Mouse (Mus musculus) liver, postnatal 0 days (tissue): ENCODE measurements around the gene Tgm1. TPM values are rescaled to one million over a fixed set of nuclear protein-coding genes. Genes with fewer than 3 reads are reported as not detected.
"Not testable (repeated sequence)": the region's sequence is repeated elsewhere in the genome, so short reads cannot be mapped to it uniquely, and the experiment has no call there.

ENCODE experiments used
- ATAC-seq: fragments of 200-750 bp; cut with Nextera tagmentation; 2 replicates; pipeline ENCODE4 v1.8.0; 2017; ENCODE audit warnings: mild to moderate bottlenecking, moderate library complexity
- DNase-seq: peaks from one replicate; pipeline ENCODE4 v3.0.0-alpha.2; 2016
- H3K27ac ChIP-seq: fragments of 300-500 bp; sonication (generic); 2 replicates; pipeline ENCODE4 v1.5.1; 2014; ENCODE audit warnings: antibody characterized with exemption, moderate library complexity, mild to moderate bottlenecking, low read depth
- H3K27me3 ChIP-seq: fragments of 300-500 bp; sonication (generic); 2 replicates; pipeline ENCODE4 v1.6.1; 2014; ENCODE audit warnings: low read length, control low read depth, mixed read lengths; ENCODE audit not compliant: insufficient read depth
- H3K36me3 ChIP-seq: fragments of 300-500 bp; sonication (generic); replicated peaks from 2 replicates; pipeline ENCODE4 v1.6.1; 2014; ENCODE audit warnings: mild to moderate bottlenecking, control low read depth, low read length, moderate library complexity, mixed read lengths; ENCODE audit not compliant: insufficient read depth
- H3K4me1 ChIP-seq: fragments of 300-500 bp; sonication (generic); 2 replicates; pipeline ENCODE4 v1.6.1; 2014; ENCODE audit warnings: antibody characterized with exemption, mild to moderate bottlenecking, control low read depth; ENCODE audit not compliant: insufficient read depth
- H3K4me2 ChIP-seq: fragments of 300-500 bp; sonication (generic); 2 replicates; pipeline ENCODE4 v1.6.1; 2014; ENCODE audit warnings: low read depth, mild to moderate bottlenecking, low read length, moderate library complexity, mixed read lengths
- H3K4me3 ChIP-seq: fragments of 300-500 bp; sonication (generic); 2 replicates; pipeline ENCODE4 v1.5.1; 2014; ENCODE audit warnings: low read depth, low read length
- H3K9ac ChIP-seq: fragments of 300-500 bp; sonication (generic); replicated peaks from 2 replicates; pipeline ENCODE4 v1.6.1; 2014; ENCODE audit warnings: mild to moderate bottlenecking, moderate library complexity
- H3K9me3 ChIP-seq: fragments of 300-500 bp; sonication (generic); 2 replicates; pipeline ENCODE4 v1.6.1; 2016; ENCODE audit warnings: mild to moderate bottlenecking, control low read depth, low read length, mixed read lengths
- CTCF ChIP-seq: sonication (generic); IDR thresholded peaks from 2 replicates; pipeline ENCODE4 v1.5.1; 2016; ENCODE audit warnings: antibody characterized with exemption, low read depth
- EP300 ChIP-seq: IDR thresholded peaks from 2 replicates; pipeline ENCODE4 v1.6.1; 2016; ENCODE audit warnings: antibody characterized with exemption, low read depth, mild to moderate bottlenecking
- WGBS: fragments of 180-500 bp; shearing (Covaris S2); extraction: QIAGEN DNeasy Blood & Tissue Kit; methylation state at CpG from one replicate; pipeline ENCODE4 v1.1.7; 2014; ENCODE audit not compliant: insufficient replicate concordance; 5-methylcytosine and 5-hydroxymethylcytosine counted together
- polyA plus RNA-seq: library from polyadenylated mRNA; unstranded; fragments of >200 nt; fragmentation: Nextera tagmentation; extraction: Ambion mirVana; gene quantifications from 2 replicates; pipeline ENCODE4 v1.2.1, GENCODE M21; 2015

Tgm1 gene
- 3.6 and 4.7 TPM in 2 replicates for polyA plus RNA-seq

DNA sequence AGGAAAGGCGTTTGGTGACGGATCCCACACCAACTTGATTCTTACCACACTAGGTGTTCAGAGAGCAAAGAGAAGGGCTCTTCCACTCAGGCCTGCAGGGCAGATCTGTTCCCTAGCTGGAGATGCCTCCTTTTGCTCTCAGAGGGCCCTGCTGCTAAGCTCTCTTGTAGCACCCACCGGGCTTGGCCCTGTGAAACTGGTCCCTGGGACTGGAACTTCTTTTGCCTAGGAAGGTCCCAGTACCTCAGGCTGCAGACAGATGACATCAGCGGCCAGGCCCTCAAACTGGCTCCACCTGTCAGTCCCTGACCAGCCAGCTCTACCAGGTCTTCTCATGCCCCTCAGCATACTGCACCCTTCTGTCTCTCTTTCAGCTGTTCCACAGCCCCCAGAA lies at the start of gene Tgm1:
Gene Tgm1, minus strand, starts transcription at position 198 of the 394 bp plus-strand sequence.
- ATAC-seq (peak; percentile 10), DNase-seq (no peak)
- Histone ChIP-seq H3K4me2 (peak within 1 kb of the TSS; percentile 73), H3K4me1 (peaks cover 28% of the 10 kb centered on the region), H3K9ac (peak within 1 kb of the TSS; percentile 50), H3K27ac (peak within 1 kb of the TSS; percentile 57), H3K4me3 (peak within 1 kb of the TSS; percentile 47), H3K27me3 (0 out of 2 replicates have a peak, but pooled peaks cover 3% of the 10 kb centered on the region), H3K9me3 (no peaks in the 10 kb centered on the region), H3K36me3 (peaks cover 13% of the 10 kb centered on the region)
- 23% methylated on average over 4 of the region's 4 CpGs for WGBS
- TF ChIP-seq CTCF (no peak), EP300 (no peak)

- Histone ChIP-seq H3K4me2 (peak overlapping the region; percentile 88; the same call in 1 of the 2 replicates), H3K4me3 (no peak overlapping the region), H3K36me3 (no peaks in the 10 kb centered on the region), H3K4me1 (peaks cover 30% of the 10 kb centered on the region), H3K9me3 (no peaks in the 10 kb centered on the region), H3K27me3 (peaks cover 23% of the 10 kb centered on the region), H3K27ac (peak overlapping the region; percentile 69), H3K9ac (peak overlapping the region; percentile 67)
- ATAC-seq = peak; percentile 6; the same call in 1 of the 2 replicates
- DNase-seq = no peak
- TF ChIP-seq CTCF = no peak
- WGBS = 25% methylated on average over 7 of the region's 7 CpGs
Measured at GRCm38 (mm10) chr14:55763166-55763565, 49.4 kb upstream of the Tgm1 start.

GRCm38 (mm10) chr14:55762001-55762821 lies 48.5 kb upstream of the Tgm1 start:
- DNase-seq (peak; percentile 50), ATAC-seq (peak; percentile 26)
- H3K9ac ChIP-seq = peak overlapping the region; percentile 67
- H3K9me3 ChIP-seq = no peaks in the 10 kb centered on the region
- H3K4me1 ChIP-seq = peaks cover 26% of the 10 kb centered on the region
- peaks cover 18% of the 10 kb centered on the region for H3K27me3 ChIP-seq
- WGBS = 2% methylated on average over 69 of the region's 77 CpGs
- H3K4me2 ChIP-seq = peak overlapping the region; percentile 88
- peak overlapping the region; percentile 69 for H3K27ac ChIP-seq
- TF ChIP-seq EP300 = no peak
- peak; percentile 30 for TF ChIP-seq CTCF
- H3K4me3 ChIP-seq = peak overlapping the region; percentile 51
- no peaks in the 10 kb centered on the region for H3K36me3 ChIP-seq

DNA sequence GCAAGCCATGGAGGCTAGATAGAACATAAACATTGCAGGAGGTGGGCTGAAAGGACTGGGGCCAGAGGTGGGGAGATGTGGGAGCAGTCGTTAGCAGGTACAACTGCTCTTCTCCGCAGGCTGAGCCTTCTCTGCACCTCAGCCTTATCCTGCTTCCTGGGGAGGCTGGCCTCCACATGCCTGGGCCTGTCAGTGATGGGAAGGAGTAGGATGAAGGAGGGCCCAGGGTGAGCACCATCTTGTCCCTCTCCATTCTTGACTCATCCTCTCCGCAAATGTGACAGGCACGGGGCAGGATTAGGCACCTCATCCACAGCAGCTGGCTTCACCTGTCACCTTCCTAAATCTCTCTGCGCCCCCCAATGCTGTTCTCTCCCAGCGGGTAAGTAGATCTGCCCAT lies 47.4 kb upstream of the Tgm1 start, which contains the start of gene Ltb4r2:
Gene Ltb4r2, plus strand, starts transcription at position 266 of the 400 bp plus-strand sequence.
- H3K27ac ChIP-seq = peak within 1 kb of the TSS; percentile 69
- peaks cover 28% of the 10 kb centered on the region for H3K4me1 ChIP-seq
- no peaks in the 10 kb centered on the region for H3K9me3 ChIP-seq
- peak within 1 kb of the TSS; percentile 51 for H3K4me3 ChIP-seq
- H3K36me3 ChIP-seq = 0 out of 2 replicates have a peak, but pooled peaks cover under 1% of the 10 kb centered on the region
- ATAC-seq (no peak), DNase-seq (no peak)
- peaks cover 17% of the 10 kb centered on the region; the same call in 1 of the 2 replicates for H3K27me3 ChIP-seq
- 74% methylated on average over 6 of the region's 6 CpGs for WGBS
- peak within 1 kb of the TSS; percentile 67 for H3K9ac ChIP-seq
- H3K4me2 ChIP-seq = peak within 1 kb of the TSS; percentile 88
- TF ChIP-seq CTCF (no peak), EP300 (no peak)

DNA sequence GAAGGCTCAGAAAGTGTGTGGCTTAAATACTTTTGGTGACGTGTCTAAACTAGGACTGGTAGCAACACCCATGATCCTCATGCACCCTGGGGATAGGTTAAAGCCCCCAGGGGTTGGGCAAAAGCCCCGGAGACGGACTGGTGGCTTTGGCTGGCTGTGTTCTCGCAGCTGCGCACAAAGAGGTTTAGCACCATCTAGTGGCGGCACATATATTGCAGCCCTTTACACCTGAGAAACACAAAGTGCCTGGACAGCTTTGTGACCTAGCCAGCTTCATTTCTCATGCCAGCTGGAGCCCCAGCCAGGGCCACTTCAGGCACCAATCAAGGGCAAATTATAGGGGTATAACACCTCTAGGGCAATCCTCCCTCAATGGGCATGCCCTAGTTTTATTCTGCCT lies 46.4 kb upstream of the Tgm1 start:
- ATAC-seq = peak; percentile 20

GRCm38 (mm10) chr14:55758363-55758784 lies 44.6 kb upstream of the Tgm1 start, which contains the start of gene Cideb:
Gene Cideb, minus strand, starts transcription at chr14:55758458.
- TF ChIP-seq CTCF (peak; percentile 82), EP300 (peak; percentile 66)
- Histone ChIP-seq H3K9ac (peak within 1 kb of the TSS; percentile 37), H3K27ac (peak within 1 kb of the TSS; percentile 88), H3K4me2 (peak within 1 kb of the TSS; percentile 63), H3K36me3 (peaks cover 27% of the 10 kb centered on the region), H3K9me3 (no peaks in the 10 kb centered on the region), H3K4me3 (peak within 1 kb of the TSS; percentile 32), H3K4me1 (peaks cover 27% of the 10 kb centered on the region), H3K27me3 (peaks cover 17% of the 10 kb centered on the region; the same call in 1 of the 2 replicates)
- peak; percentile 78 for ATAC-seq
- 14% methylated on average over 8 of the region's 8 CpGs for WGBS
- DNase-seq = peak; percentile 56

More for the DNA sequence above, 46.4 kb upstream of the Tgm1 start:
- H3K4me2 ChIP-seq = peak overlapping the region; percentile 64
- peaks cover 10% of the 10 kb centered on the region for H3K36me3 ChIP-seq
- 6% methylated on average over 6 of the region's 6 CpGs for WGBS
- peak; percentile 87 for DNase-seq
- H3K9ac ChIP-seq, H3K27ac ChIP-seq, H3K4me3 ChIP-seq, H3K9me3 ChIP-seq: not testable (repeated sequence)
- peaks cover 17% of the 10 kb centered on the region; the same call in 1 of the 2 replicates for H3K27me3 ChIP-seq
- peak; percentile 85 for TF ChIP-seq CTCF
- peaks cover 28% of the 10 kb centered on the region for H3K4me1 ChIP-seq
